17 mouse cellular contexts compared by ENCODE assay signal in the genomic region with DNA sequence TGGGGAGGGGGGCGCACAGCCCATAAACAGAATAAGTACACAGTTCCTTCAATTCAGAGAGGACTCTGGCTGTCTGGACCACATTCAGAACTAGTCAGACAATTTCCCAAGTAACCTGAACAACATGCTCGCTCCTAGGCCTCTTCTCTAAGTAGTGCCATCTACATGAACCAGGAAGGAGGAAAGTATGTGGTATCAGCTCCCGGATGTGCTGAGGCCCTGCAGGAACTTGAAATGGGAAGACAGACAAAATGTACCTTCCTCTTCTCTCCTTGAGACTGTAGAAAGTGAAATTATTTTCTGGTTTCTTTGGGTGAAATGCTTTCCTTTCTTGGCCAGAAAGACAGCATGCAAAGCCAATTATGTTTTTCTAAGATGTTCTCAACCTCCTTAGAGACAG. TPM values are rescaled to one million over a fixed set of nuclear protein-coding genes. Genes with fewer than 3 reads are reported as not detected.
DNase-seq lines count a peak whose midpoint lies in the region; ATAC-seq and TF ChIP-seq lines count a peak whose summit lies in the region.
"Had no signal": no experiment of that assay in that cellular context is flagged by ENCODE, and none has a peak within 500 bp of the region (broad histone marks: within the 10 kb centered on the region; RNA-seq: fewer than 3 reads in every experiment).

No protein-coding gene starts in this region.

- peak overlapping the region; percentile 32; the same call in 1 of the 2 replicates for H3K27ac ChIP-seq in lung, postnatal 0 days (ENCODE audit: low read length)
- 0 out of 2 replicates have a peak overlapping the region, but pooled peaks have one; percentile 21 for H3K27ac ChIP-seq in brown adipose tissue, adult 24 weeks (replicated peaks; ENCODE audit: low read depth, low read length)
- H3K27ac ChIP-seq in liver, embryonic 15.5 days (replicated peaks): peak overlapping the region; percentile 30
- peak overlapping the region; percentile 53; the same call in 1 of the 2 replicates for H3K27ac ChIP-seq in stomach, postnatal 0 days (replicated peaks)
- H3K27ac ChIP-seq: heart, adult 2 months; hindbrain, embryonic 14.5 days; limb, embryonic 15.5 days had no signal

- WGBS in lung, postnatal 0 days: 64% methylated on average over 3 of the region's 3 CpGs
- WGBS in liver, embryonic 15.5 days (ENCODE audit: insufficient replicate concordance): 50% methylated on average over 3 of the region's 3 CpGs
- 80% methylated on average over 3 of the region's 3 CpGs for WGBS in stomach, postnatal 0 days

- peak; percentile 29 for DNase-seq in lung, postnatal 0 days (ENCODE audit: low spot score)
- no peak for DNase-seq in lung, postnatal 4 days
- DNase-seq in stomach, postnatal 0 days (ENCODE audit: low spot score): no peak
- DNase-seq in adrenal gland, adult 8-10 months: no peak
- no peak for DNase-seq in T-cell, adult 2 months (ENCODE audit: low spot score)
- DNase-seq: adrenal gland, postnatal 25 days; cerebellum, adult 9-10 months; heart, adult 2 months; kidney, postnatal 25 days; lung, postnatal 14 days; thymus, postnatal 4 days had no signal

- H3K4me3 ChIP-seq in lung, postnatal 0 days (ENCODE audit: low read depth, low read length): no peak overlapping the region
- no peak overlapping the region for H3K4me3 ChIP-seq in brown adipose tissue, adult 24 weeks (ENCODE audit: insufficient read depth, low read depth, low read length)
- no peak overlapping the region for H3K4me3 ChIP-seq in liver, embryonic 15.5 days (replicated peaks)
- no peak overlapping the region for H3K4me3 ChIP-seq in stomach, postnatal 0 days (ENCODE audit: low read depth, low read length)
- H3K4me3 ChIP-seq: heart, adult 2 months; limb, embryonic 15.5 days had no signal

- no peak for TF ChIP-seq EP300 in lung, postnatal 0 days (IDR thresholded peaks at IDR 0.05)
- TF ChIP-seq EP300 in stomach, postnatal 0 days (optimal IDR thresholded peaks at IDR 0.05): no peak

- no peak overlapping the region for H3K4me2 ChIP-seq in lung, postnatal 0 days (replicated peaks; ENCODE audit: low read depth, low read length)
- H3K4me2 ChIP-seq in liver, embryonic 15.5 days: peak overlapping the region; percentile 8; the same call in 1 of the 2 replicates
- H3K4me2 ChIP-seq in stomach, postnatal 0 days (replicated peaks; ENCODE audit: low read depth): no peak overlapping the region
- H3K4me2 ChIP-seq: hindbrain, embryonic 14.5 days; limb, embryonic 15.5 days had no signal

- peaks cover 21% of the 10 kb centered on the region for H3K36me3 ChIP-seq in lung, postnatal 0 days (ENCODE audit: insufficient read depth, low read length)
- peaks cover 98% of the 10 kb centered on the region for H3K36me3 ChIP-seq in liver, embryonic 15.5 days (replicated peaks)
- H3K36me3 ChIP-seq in stomach, postnatal 0 days (ENCODE audit: control insufficient read depth, insufficient read depth, low read length): peaks cover 16% of the 10 kb centered on the region

- peaks cover 7% of the 10 kb centered on the region; the same call in 1 of the 2 replicates for H3K4me1 ChIP-seq in lung, postnatal 0 days (ENCODE audit: insufficient read depth, low read depth, low read length)
- peaks cover 9% of the 10 kb centered on the region for H3K4me1 ChIP-seq in brown adipose tissue, adult 24 weeks (ENCODE audit: control insufficient read depth, insufficient read depth, insufficient read length, low read length)
- H3K4me1 ChIP-seq in liver, embryonic 15.5 days (replicated peaks): peaks cover 35% of the 10 kb centered on the region
- 0 out of 2 replicates have a peak, but pooled peaks cover 4% of the 10 kb centered on the region for H3K4me1 ChIP-seq in stomach, postnatal 0 days (replicated peaks; ENCODE audit: control insufficient read depth, insufficient read depth)
- H3K4me1 ChIP-seq: limb, embryonic 15.5 days had no signal

- no peak overlapping the region for H3K9ac ChIP-seq in lung, postnatal 0 days (replicated peaks; ENCODE audit: low read depth)
- H3K9ac ChIP-seq in liver, embryonic 15.5 days: no peak overlapping the region
- H3K9ac ChIP-seq in stomach, postnatal 0 days (ENCODE audit: low read length): no peak overlapping the region
- H3K9ac ChIP-seq: hindbrain, embryonic 14.5 days; limb, embryonic 15.5 days had no signal

- H3K27me3 ChIP-seq in lung, postnatal 0 days (replicated peaks; ENCODE audit: insufficient read depth, low read length): no peaks in the 10 kb centered on the region
- no peaks in the 10 kb centered on the region for H3K27me3 ChIP-seq in liver, embryonic 15.5 days
- no peaks in the 10 kb centered on the region for H3K27me3 ChIP-seq in stomach, postnatal 0 days (ENCODE audit: control insufficient read depth, insufficient read depth, low read length)
- H3K27me3 ChIP-seq: CH12.LX; limb, embryonic 15.5 days had no signal

- no peak for ATAC-seq in lung, postnatal 0 days
- ATAC-seq in liver, embryonic 15.5 days (ENCODE audit: insufficient read depth): no peak
- ATAC-seq in stomach, postnatal 0 days (ENCODE audit: low FRiP score, low TSS enrichment): no peak
- ATAC-seq: intestine, embryonic 16.5 days had no signal

- no peaks in the 10 kb centered on the region for H3K9me3 ChIP-seq in lung, postnatal 0 days (ENCODE audit: low read length)
- H3K9me3 ChIP-seq in liver, embryonic 15.5 days (replicated peaks): no peaks in the 10 kb centered on the region
- no peaks in the 10 kb centered on the region for H3K9me3 ChIP-seq in stomach, postnatal 0 days (ENCODE audit: control insufficient read depth, low read length)
- H3K9me3 ChIP-seq: limb, embryonic 15.5 days had no signal

- no peak for TF ChIP-seq CTCF in lung, postnatal 0 days (IDR thresholded peaks at IDR 0.05)
- TF ChIP-seq CTCF in stomach, postnatal 0 days (IDR thresholded peaks at IDR 0.05; ENCODE audit: low read depth): no peak

RNA-seq across cellular contexts. Expression of gene B4galt1, which starts 38.7 kb away (rescaled TPM):
- 82.9 and 89.4 TPM in 2 replicates for polyA plus RNA-seq in lung, postnatal 0 days (2015; fragmentation: Nextera tagmentation; extraction: Ambion mirVana)
- polyA plus RNA-seq in brown adipose tissue, adult 24 weeks (2012; ENCODE audit: insufficient read depth, insufficient read length, missing spikeins): 33.0 and 33.8 TPM in 2 replicates
- 33.6 and 34.8 TPM in 2 replicates for polyA plus RNA-seq in liver, embryonic 15.5 days (2015; fragmentation: Nextera tagmentation; extraction: Ambion mirVana)
- polyA plus RNA-seq in stomach, postnatal 0 days (2015; fragmentation: Nextera tagmentation; extraction: Ambion mirVana): 34.3 and 35.0 TPM in 2 replicates
- total RNA-seq in adrenal gland, adult 8-10 months (2022): 10 to 100 TPM; 58.8 to 94.7 (median 64.4) TPM

RNA-seq across cellular contexts. Expression of gene Smu1, which starts 57.4 kb away (rescaled TPM):
- polyA plus RNA-seq in lung, postnatal 0 days (2015; fragmentation: Nextera tagmentation; extraction: Ambion mirVana): 88.4 and 89.0 TPM in 2 replicates
- polyA plus RNA-seq in brown adipose tissue, adult 24 weeks (2012; ENCODE audit: insufficient read depth, insufficient read length, missing spikeins): 35.8 and 42.9 TPM in 2 replicates
- polyA plus RNA-seq in liver, embryonic 15.5 days (2015; fragmentation: Nextera tagmentation; extraction: Ambion mirVana): 71.6 and 75.5 TPM in 2 replicates
- 79.9 and 80.9 TPM in 2 replicates for polyA plus RNA-seq in stomach, postnatal 0 days (2015; fragmentation: Nextera tagmentation; extraction: Ambion mirVana)
- total RNA-seq in adrenal gland, adult 8-10 months (2022): 10 to 100 TPM; 59.2 to 65.8 (median 62.7) TPM
